Mouse (Mus musculus): ENCODE data around the gene Golph3l. TPM values are rescaled to one million over a fixed set of nuclear protein-coding genes. Genes with fewer than 3 reads are reported as not detected.
"Not testable (repeated sequence)": the region's sequence is repeated elsewhere in the genome, so short reads cannot be mapped to it uniquely, and the experiment has no call there.

Golph3l gene
- polyA plus RNA-seq, 1 experiment from 2014 or later: 26.8 TPM

DNA sequence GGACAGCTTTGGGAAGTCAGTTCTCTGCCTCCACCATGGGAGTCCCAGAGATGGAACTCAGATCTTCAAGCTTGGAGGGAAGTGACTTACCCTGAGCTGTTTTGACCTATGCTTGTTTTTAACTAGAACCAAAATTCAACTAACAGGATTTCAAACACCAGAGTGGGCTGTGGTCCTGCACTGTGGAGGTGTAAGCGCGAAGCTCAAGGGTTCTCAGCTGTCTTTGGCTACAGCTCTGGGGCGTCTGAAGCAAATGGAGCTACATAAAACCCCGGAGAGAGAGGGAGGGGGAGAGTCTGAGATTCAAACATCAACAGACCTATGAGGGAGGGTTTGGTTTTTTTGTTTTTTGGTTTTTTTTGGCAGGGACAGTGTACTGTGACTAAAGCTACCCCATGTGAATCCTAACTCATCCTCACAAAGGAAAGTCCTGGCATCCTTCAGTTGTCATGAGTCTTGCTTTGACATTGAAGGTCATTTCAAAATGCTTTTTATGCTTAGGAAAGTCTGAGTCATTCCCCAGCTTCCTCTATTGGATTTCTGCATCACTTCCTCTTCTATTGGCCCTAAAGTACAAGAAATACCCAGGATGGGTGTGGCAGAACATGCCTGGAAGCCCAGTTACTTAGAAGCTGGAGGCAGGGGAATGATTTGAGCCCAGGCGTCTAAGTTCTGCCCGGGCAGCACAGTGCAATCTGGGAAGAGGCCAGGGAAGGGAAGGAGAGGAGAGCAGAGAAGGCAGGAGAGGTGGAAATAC is 61.7 kb downstream of the Golph3l start:
- H3K4me3 ChIP-seq: no peak overlapping the region
- no peaks in the 10 kb centered on the region for H3K9me3 ChIP-seq
- no peak overlapping the region for H3K4me2 ChIP-seq
- WGBS: 79% methylated on average over 6 of the region's 6 CpGs
- ATAC-seq (ENCODE audit: low FRiP score, low read depth): no peak
- H3K4me1 ChIP-seq (replicated peaks): peaks cover 5% of the 10 kb centered on the region; the same call in 1 of the 2 replicates
- H3K9ac ChIP-seq: no peak overlapping the region
- H3K36me3 ChIP-seq: no peaks in the 10 kb centered on the region
- H3K27ac ChIP-seq (replicated peaks): no peak overlapping the region
- H3K27me3 ChIP-seq: no peaks in the 10 kb centered on the region

DNA sequence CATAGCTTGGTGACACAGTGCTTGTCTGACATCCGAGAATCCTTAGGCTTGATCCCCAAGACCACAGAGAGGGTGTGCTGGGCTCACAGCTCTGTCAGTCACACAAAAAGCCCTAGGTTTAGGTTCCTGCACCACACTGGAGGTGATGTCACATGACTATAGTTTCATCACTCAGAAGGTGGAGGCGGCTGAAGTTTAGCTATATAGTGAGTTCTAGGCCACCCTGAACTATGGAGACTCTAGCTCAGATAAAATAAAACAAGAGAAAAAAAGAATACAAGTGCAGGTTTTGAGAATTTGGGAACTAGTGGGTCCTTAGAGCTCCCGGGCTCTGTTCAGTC is 62.3 kb downstream of the Golph3l start:
- Histone ChIP-seq H3K9me3 (no peaks in the 10 kb centered on the region), H3K27me3 (no peaks in the 10 kb centered on the region), H3K4me2 (no peak overlapping the region), H3K4me1 (replicated peaks) (peaks cover 5% of the 10 kb centered on the region; the same call in 1 of the 2 replicates), H3K9ac (no peak overlapping the region), H3K4me3 (no peak overlapping the region), H3K36me3 (no peaks in the 10 kb centered on the region), H3K27ac (replicated peaks) (no peak overlapping the region)
- no peak for ATAC-seq (ENCODE audit: low FRiP score, low read depth)
- 90% methylated on average over 3 of the region's 3 CpGs for WGBS

DNA sequence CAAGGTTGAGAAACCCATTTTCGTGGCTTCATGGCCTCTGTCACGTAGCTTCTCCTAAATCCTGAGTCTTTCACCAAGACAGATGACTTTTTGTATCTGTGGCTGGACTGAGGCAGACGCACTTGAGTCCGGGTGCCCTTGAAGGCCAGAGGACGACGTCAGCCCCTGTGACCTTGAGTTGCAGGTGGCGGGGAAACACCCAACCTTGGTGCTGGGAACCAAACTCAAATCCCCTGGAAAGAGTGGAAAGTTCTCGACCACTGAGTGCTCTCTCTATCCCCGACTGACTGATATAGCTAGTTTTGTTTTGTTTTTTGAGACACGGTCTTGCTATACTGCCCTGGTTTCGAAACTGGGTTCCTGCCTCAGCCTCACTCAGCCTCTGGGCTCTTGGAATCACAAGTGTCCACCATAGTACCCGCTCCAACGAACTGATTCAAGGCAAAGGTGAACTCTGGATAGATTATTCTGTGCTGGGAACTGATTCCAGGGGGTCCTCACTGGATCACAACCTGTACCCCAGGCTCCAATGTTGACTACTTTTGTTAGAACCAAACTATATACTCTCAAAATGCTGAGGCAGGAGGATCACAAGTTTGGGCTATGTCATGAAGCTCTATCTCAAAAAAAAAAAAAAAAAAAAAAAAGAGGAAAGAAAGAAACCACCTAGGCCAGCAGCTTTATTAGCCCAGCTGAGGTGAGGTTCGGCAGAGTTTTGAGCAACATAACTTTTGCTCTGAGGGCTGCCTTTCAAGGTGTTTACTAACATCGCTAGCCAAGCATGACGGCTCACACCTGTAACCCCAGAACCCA is 62.9 kb downstream of the Golph3l start:
- Histone ChIP-seq H3K9ac (no peak overlapping the region), H3K27me3 (no peaks in the 10 kb centered on the region), H3K9me3 (no peaks in the 10 kb centered on the region), H3K4me2 (no peak overlapping the region), H3K4me1 (replicated peaks) (peaks cover 5% of the 10 kb centered on the region; the same call in 1 of the 2 replicates), H3K4me3 (no peak overlapping the region), H3K27ac (replicated peaks) (no peak overlapping the region), H3K36me3 (no peaks in the 10 kb centered on the region)
- ATAC-seq (ENCODE audit: low FRiP score, low read depth): no peak
- WGBS: 91% methylated on average over 16 of the region's 16 CpGs

DNA sequence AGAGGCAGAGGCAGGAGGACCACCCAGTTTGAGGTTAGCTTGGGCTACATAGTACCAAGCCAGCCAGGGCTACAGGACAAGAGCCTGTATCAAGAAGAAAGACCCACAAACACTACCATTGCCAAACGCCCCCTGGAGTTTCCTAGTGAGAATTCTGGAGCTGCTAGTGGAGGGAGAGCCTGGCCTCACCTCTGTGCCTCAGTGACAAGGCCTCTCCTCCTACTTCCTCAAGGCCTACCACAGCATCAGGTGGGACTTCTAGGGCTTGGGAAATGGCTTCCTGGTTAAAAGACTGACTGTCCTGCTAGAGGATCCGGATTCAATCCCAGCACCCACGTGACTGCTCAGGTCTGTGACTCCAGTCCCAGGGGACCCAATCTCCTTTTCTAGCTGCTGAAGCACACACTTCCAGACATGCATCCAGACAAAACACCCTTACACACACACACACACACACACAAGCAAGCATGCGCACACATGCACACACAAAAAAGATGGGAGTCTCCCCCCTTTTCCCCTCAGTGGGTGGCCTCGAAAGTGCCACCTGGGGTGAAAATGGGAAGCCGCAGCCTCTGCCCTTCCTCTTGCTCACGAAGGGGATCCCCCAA is 63.6 kb downstream of the Golph3l start:
- no peaks in the 10 kb centered on the region for H3K27me3 ChIP-seq

DNA sequence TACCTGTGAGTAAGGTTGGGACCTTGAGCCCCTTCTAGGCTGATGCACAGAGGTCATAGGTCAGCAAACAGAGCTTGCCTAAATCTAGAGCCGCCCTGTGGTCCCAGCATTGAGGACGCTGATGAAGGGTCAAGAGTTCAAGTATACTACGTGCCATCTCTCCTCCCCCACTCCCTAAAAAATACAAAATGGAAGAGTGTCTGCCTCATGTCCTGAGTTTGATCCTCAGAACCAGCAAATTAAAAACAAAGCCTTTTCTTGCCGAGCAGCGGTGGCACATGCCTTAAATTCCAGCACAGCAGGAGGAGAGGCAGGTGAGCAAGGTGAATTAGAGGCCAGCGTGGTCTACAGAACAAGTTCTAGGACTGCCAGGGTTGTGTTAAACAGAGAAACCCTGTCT is 64.1 kb downstream of the Golph3l start:
- WGBS: 19% methylated on average over 6 of the region's 6 CpGs
- Histone ChIP-seq H3K4me1 (replicated peaks) (peaks cover 10% of the 10 kb centered on the region; the same call in 1 of the 2 replicates), H3K36me3 (no peaks in the 10 kb centered on the region), H3K27ac (replicated peaks) (no peak overlapping the region), H3K9me3 (no peaks in the 10 kb centered on the region), H3K4me3 (no peak overlapping the region), H3K27me3 (no peaks in the 10 kb centered on the region), H3K9ac (no peak overlapping the region), H3K4me2 (no peak overlapping the region)
- no peak for ATAC-seq (ENCODE audit: low FRiP score, low read depth)

More for the DNA sequence above, 63.6 kb downstream of the Golph3l start:
- H3K4me1 ChIP-seq (replicated peaks): peaks cover 5% of the 10 kb centered on the region; the same call in 1 of the 2 replicates
- no peaks in the 10 kb centered on the region for H3K9me3 ChIP-seq
- H3K4me3 ChIP-seq: no peak overlapping the region
- H3K27ac ChIP-seq (replicated peaks): no peak overlapping the region
- no peaks in the 10 kb centered on the region for H3K36me3 ChIP-seq
- H3K4me2 ChIP-seq: no peak overlapping the region
- ATAC-seq (ENCODE audit: low FRiP score, low read depth): no peak
- WGBS: 64% methylated on average over 7 of the region's 7 CpGs
- no peak overlapping the region for H3K9ac ChIP-seq

DNA sequence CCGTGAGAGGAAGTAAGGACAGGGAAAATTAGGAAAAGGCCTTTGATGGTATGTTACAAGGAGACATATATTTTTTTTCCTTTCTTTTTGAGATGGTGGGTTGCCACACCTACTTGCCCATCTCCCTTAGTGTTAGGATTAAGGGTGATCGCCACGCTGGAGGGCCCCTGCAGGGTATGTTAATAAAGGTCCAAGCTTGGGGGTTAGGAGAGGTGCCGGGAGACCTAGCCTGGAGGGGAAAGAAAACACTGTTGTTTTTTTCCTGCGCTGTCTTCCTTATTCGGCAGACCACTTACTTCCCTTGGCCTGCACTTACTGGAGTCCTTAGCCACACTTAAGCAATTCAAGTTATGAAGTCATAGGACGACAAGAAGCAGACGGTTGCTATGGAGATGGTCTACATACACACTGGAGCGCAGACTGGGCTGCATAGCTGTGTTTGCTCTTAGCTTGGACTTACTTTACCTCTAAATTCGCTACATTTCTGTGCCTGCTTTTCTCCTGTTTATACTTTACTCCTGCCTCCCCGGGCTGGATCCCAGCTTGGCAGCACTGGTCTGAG is 64.8 kb downstream of the Golph3l start:
- Histone ChIP-seq H3K9ac (no peak overlapping the region), H3K9me3 (no peaks in the 10 kb centered on the region), H3K27ac (replicated peaks) (0 out of 2 replicates have a peak overlapping the region, but pooled peaks have one; percentile 20), H3K4me2 (no peak overlapping the region), H3K4me3 (no peak overlapping the region), H3K4me1 (replicated peaks) (peaks cover 12% of the 10 kb centered on the region; the same call in 1 of the 2 replicates), H3K27me3 (no peaks in the 10 kb centered on the region), H3K36me3 (no peaks in the 10 kb centered on the region)
- no peak for ATAC-seq (ENCODE audit: low FRiP score, low read depth)
- 17% methylated on average over 11 of the region's 11 CpGs for WGBS

DNA sequence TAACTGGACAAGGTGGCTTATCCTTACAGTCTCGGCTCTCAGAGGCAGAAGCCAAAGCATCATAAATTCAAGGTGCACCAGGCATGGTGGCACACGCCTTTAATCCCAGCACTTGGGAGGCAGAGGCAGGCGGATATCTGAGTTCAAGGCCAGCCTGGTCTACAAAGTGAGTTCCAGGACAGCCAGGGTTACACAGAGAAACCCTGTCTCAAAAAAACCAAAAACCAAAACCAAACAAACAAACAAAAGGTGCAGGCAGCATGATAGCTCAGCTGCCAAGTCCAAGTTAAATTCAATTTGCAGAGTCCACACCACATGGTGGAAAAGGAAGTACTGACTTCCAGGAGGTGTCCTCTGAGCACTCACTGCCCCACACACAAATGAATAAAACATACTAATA is 65.6 kb downstream of the Golph3l start:
- H3K27ac ChIP-seq (replicated peaks); H3K27me3 ChIP-seq; ATAC-seq (ENCODE audit: low FRiP score, low read depth); H3K9me3 ChIP-seq; H3K9ac ChIP-seq; H3K36me3 ChIP-seq; H3K4me2 ChIP-seq; H3K4me3 ChIP-seq: not testable (repeated sequence)
- H3K4me1 ChIP-seq (replicated peaks): peaks cover 12% of the 10 kb centered on the region; the same call in 1 of the 2 replicates
- WGBS: 88% methylated on average over 3 of the region's 3 CpGs

DNA sequence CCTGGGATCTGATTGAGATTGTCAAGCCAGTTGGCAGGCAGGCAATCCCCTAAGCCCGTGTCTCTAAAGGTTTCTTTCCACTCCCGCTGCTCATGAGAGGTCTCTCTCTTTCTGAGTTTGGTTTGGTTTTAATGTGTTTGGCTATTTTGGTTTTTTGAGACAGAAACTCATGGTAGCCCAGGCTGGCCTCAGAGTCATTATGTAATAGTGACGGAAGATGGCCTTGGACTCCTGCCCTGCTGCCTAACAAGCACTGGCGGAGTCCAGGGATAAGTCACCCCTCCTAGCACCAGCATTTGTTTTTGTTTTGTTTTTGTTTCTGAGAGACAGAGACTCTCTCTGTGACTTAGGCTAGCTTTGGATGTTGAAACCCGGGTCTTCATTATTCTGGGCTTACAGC is 66.7 kb downstream of the Golph3l start:
- Histone ChIP-seq H3K9ac (no peak overlapping the region), H3K27ac (replicated peaks) (no peak overlapping the region), H3K4me2 (no peak overlapping the region), H3K4me3 (no peak overlapping the region), H3K4me1 (replicated peaks) (peaks cover 15% of the 10 kb centered on the region), H3K36me3 (no peaks in the 10 kb centered on the region), H3K9me3 (no peaks in the 10 kb centered on the region), H3K27me3 (no peaks in the 10 kb centered on the region)
- no peak for ATAC-seq (ENCODE audit: low FRiP score, low read depth)
- WGBS: 95% methylated on average over 5 of the region's 5 CpGs

DNA sequence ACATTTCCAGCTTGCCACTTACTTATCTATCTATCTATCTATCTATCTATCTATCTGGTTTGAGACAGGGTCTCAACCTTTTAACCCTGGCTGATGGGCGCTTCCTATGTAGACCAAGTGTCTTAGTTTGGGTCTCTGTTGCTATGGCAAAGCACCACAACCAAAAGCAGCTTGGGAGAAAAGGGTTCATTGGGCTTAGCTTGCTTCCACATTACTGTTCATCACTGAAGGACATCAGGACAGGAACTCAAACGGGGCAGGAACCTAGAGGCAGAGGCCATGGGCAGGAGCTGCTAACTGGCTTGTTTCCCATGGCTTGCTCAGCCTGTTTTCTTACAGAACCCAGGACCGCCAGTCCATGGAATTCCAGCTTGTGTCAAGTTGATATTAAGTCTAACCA is 68.4 kb downstream of the Golph3l start:
- Histone ChIP-seq H3K27me3 (no peaks in the 10 kb centered on the region), H3K9me3 (no peaks in the 10 kb centered on the region), H3K9ac (no peak overlapping the region), H3K27ac (replicated peaks) (no peak overlapping the region), H3K4me2 (no peak overlapping the region), H3K4me1 (replicated peaks) (peaks cover 31% of the 10 kb centered on the region), H3K4me3 (no peak overlapping the region), H3K36me3 (peaks cover 4% of the 10 kb centered on the region; the same call in 1 of the 2 replicates)
- no peak for ATAC-seq (ENCODE audit: low FRiP score, low read depth)
- WGBS: 93% methylated on average over 3 of the region's 3 CpGs

DNA sequence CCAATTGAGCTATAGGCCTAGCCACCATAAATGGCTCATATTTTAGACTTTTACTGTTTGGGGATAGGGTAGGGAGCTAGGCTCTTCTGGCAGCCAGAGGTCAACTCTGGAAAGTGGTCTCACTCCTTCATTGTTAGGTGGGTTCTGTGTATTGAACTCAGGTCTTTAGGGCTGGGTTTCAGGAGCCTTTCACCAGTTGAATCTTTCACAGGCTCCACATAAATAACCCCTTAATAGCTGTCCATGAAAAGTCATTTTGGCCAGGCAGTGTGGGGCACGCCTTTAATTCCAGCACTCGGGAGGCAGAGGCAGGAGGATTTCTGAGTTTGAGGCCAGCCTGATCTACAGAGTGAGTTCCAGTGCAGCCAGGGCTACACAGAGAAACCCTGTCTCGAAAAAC is 69.0 kb downstream of the Golph3l start:
- WGBS: 86% methylated on average over 3 of the region's 3 CpGs
- Histone ChIP-seq H3K9me3 (no peaks in the 10 kb centered on the region), H3K4me3 (peak overlapping the region; percentile 91), H3K4me2 (peak overlapping the region; percentile 61), H3K4me1 (replicated peaks) (peaks cover 38% of the 10 kb centered on the region), H3K27ac (replicated peaks) (peak overlapping the region; percentile 98), H3K27me3 (no peaks in the 10 kb centered on the region), H3K36me3 (peaks cover 10% of the 10 kb centered on the region), H3K9ac (peak overlapping the region; percentile 95; the same call in 1 of the 2 replicates)
- no peak for ATAC-seq (ENCODE audit: low FRiP score, low read depth)

DNA sequence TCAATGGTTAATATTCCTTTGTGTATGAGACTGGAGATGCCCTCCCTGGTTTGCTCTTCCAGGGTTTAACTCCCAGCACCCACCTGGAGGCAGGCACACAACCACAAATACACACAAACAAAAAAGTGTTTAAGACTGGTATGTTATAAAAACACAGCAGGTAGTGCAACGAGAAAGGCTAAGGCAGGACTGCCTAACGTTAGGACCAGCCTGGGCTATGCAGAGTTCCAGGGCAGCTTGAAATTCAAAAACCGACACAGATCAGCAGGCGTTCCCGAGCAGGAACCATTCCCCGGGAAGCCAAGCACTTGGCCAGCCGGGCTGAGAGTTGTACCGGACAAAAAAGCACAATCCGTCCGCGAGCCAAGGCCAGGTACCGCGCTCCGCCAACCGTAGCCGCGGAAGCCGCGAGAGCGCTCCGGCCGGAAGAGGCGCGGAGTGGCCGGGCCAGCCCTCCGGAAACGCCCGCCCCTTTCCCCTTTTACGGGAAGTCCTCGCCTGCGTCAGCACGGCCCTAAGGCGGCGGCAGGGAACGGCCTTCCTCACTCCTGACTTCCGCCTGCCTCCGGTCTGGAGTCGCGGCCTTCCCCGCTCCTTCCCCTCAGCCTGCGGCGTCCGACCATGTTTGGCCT is 69.6 kb downstream of the Golph3l start, which contains the start of gene Mcl1:
TSS of gene Mcl1 (plus strand) at position 553 of the 632 bp plus-strand sequence.
- under 1% methylated on average over 37 of the region's 43 CpGs for WGBS
- Histone ChIP-seq H3K9ac (peak within 1 kb of the TSS; percentile 95), H3K27ac (replicated peaks) (peak within 1 kb of the TSS; percentile 98), H3K4me2 (peak within 1 kb of the TSS; percentile 89), H3K4me3 (peak within 1 kb of the TSS; percentile 91), H3K9me3 (no peaks in the 10 kb centered on the region), H3K36me3 (peaks cover 16% of the 10 kb centered on the region), H3K4me1 (replicated peaks) (peaks cover 44% of the 10 kb centered on the region), H3K27me3 (no peaks in the 10 kb centered on the region)
- peak; percentile 98 for ATAC-seq (ENCODE audit: low FRiP score, low read depth)
